ENCODE assay signal across 12 mouse cellular contexts in genomic region chr8:105339886-105340635, GRCm38 (mm10). TPM values are rescaled to one million over a fixed set of nuclear protein-coding genes. Genes with fewer than 3 reads are reported as not detected.
DNase-seq lines count a peak whose midpoint lies in the region; ATAC-seq and TF ChIP-seq lines count a peak whose summit lies in the region.
"Had no signal": no experiment of that assay in that cellular context is flagged by ENCODE, and none has a peak within 500 bp of the region (broad histone marks: within the 10 kb centered on the region; RNA-seq: fewer than 3 reads in every experiment).

No protein-coding gene starts in this region.

- no peak for DNase-seq in liver, postnatal 0 days
- DNase-seq: cerebellum, adult 11 months; gastrocnemius, postnatal 10 days; left cerebral cortex, postnatal 4 days; right cerebral cortex, postnatal 25 days had no signal

- no peak for ATAC-seq in megakaryocyte, adult 5-6 weeks (ENCODE audit: poor library complexity, severe bottlenecking)
- ATAC-seq in heart, embryonic 12.5 days (ENCODE audit: insufficient number of reproducible peaks, low FRiP score): no peak; the same call in 1 of the 2 replicates
- peak; percentile 50 for ATAC-seq in liver, postnatal 0 days
- peak; percentile 62 for ATAC-seq in stomach, embryonic 16.5 days (ENCODE audit: insufficient read depth, low FRiP score)
- no peak for ATAC-seq in midbrain, embryonic 16.5 days
- no peak for ATAC-seq in midbrain, embryonic 15.5 days (replicated peaks)
- ATAC-seq: Patski had no signal

- peak overlapping the region; percentile 74 for H3K27ac ChIP-seq in heart, embryonic 12.5 days (ENCODE audit: poor library complexity, severe bottlenecking)
- H3K27ac ChIP-seq in liver, postnatal 0 days (ENCODE audit: low read depth): peak overlapping the region; percentile 44; the same call in 1 of the 2 replicates
- H3K27ac ChIP-seq in stomach, embryonic 16.5 days (ENCODE audit: low read length): peak overlapping the region; percentile 72
- H3K27ac ChIP-seq in midbrain, embryonic 16.5 days (ENCODE audit: low read length): no peak overlapping the region
- H3K27ac ChIP-seq in midbrain, embryonic 15.5 days: no peak overlapping the region

- 53% methylated on average over 6 of the region's 6 CpGs for WGBS in heart, embryonic 12.5 days
- WGBS in liver, postnatal 0 days (ENCODE audit: insufficient replicate concordance): 42% methylated on average over 6 of the region's 6 CpGs
- 53% methylated on average over 6 of the region's 6 CpGs for WGBS in stomach, embryonic 16.5 days
- 85% methylated on average over 6 of the region's 6 CpGs for WGBS in midbrain, embryonic 16.5 days
- 84% methylated on average over 6 of the region's 6 CpGs for WGBS in midbrain, embryonic 15.5 days

- peak overlapping the region; percentile 83 for H3K4me3 ChIP-seq in megakaryocyte, embryonic 14.5 days (replicated peaks)
- no peak overlapping the region for H3K4me3 ChIP-seq in heart, embryonic 12.5 days
- no peak overlapping the region for H3K4me3 ChIP-seq in liver, postnatal 0 days (ENCODE audit: low read depth, low read length)
- H3K4me3 ChIP-seq in stomach, embryonic 16.5 days (replicated peaks; ENCODE audit: low read length): no peak overlapping the region
- H3K4me3 ChIP-seq in midbrain, embryonic 16.5 days (ENCODE audit: low read depth, low read length): no peak overlapping the region
- H3K4me3 ChIP-seq in midbrain, embryonic 15.5 days: no peak overlapping the region

- no peak overlapping the region for H3K9ac ChIP-seq in heart, embryonic 12.5 days
- no peak overlapping the region for H3K9ac ChIP-seq in liver, postnatal 0 days (replicated peaks)
- H3K9ac ChIP-seq in stomach, embryonic 16.5 days (ENCODE audit: low read length): 0 out of 2 replicates have a peak overlapping the region, but pooled peaks have one; percentile 32
- H3K9ac ChIP-seq in midbrain, embryonic 16.5 days (ENCODE audit: low read depth, low read length): no peak overlapping the region
- H3K9ac ChIP-seq in midbrain, embryonic 15.5 days: no peak overlapping the region

- H3K36me3 ChIP-seq in megakaryocyte, embryonic 14.5 days (replicated peaks; ENCODE audit: low read length): peaks cover 90% of the 10 kb centered on the region
- H3K36me3 ChIP-seq in heart, embryonic 12.5 days: peaks cover 34% of the 10 kb centered on the region
- H3K36me3 ChIP-seq in liver, postnatal 0 days (replicated peaks; ENCODE audit: insufficient read depth, low read length): peaks cover 4% of the 10 kb centered on the region
- H3K36me3 ChIP-seq in stomach, embryonic 16.5 days (ENCODE audit: control insufficient read depth, insufficient read depth, low read length): peaks cover 15% of the 10 kb centered on the region
- H3K36me3 ChIP-seq in midbrain, embryonic 16.5 days (ENCODE audit: control insufficient read depth, insufficient read depth, low read length): no peaks in the 10 kb centered on the region
- H3K36me3 ChIP-seq in midbrain, embryonic 15.5 days (replicated peaks): no peaks in the 10 kb centered on the region

- no peaks in the 10 kb centered on the region for H3K27me3 ChIP-seq in megakaryocyte, embryonic 14.5 days (replicated peaks)
- H3K27me3 ChIP-seq in heart, embryonic 12.5 days (replicated peaks): no peaks in the 10 kb centered on the region
- no peaks in the 10 kb centered on the region for H3K27me3 ChIP-seq in liver, postnatal 0 days (ENCODE audit: insufficient read depth, low read length)
- no peaks in the 10 kb centered on the region for H3K27me3 ChIP-seq in stomach, embryonic 16.5 days (ENCODE audit: control insufficient read depth, insufficient read depth, low read length)
- H3K27me3 ChIP-seq in midbrain, embryonic 16.5 days (ENCODE audit: control insufficient read depth, insufficient read depth, low read depth, low read length): no peaks in the 10 kb centered on the region
- no peaks in the 10 kb centered on the region for H3K27me3 ChIP-seq in midbrain, embryonic 15.5 days (replicated peaks)
- H3K27me3 ChIP-seq: Patski had no signal

- peaks cover 99% of the 10 kb centered on the region for H3K4me1 ChIP-seq in megakaryocyte, embryonic 14.5 days
- peaks cover 57% of the 10 kb centered on the region for H3K4me1 ChIP-seq in heart, embryonic 12.5 days (replicated peaks)
- H3K4me1 ChIP-seq in liver, postnatal 0 days (ENCODE audit: insufficient read depth): peaks cover 18% of the 10 kb centered on the region
- H3K4me1 ChIP-seq in stomach, embryonic 16.5 days (ENCODE audit: control insufficient read depth, insufficient read depth, low read length): peaks cover 53% of the 10 kb centered on the region
- no peaks in the 10 kb centered on the region for H3K4me1 ChIP-seq in midbrain, embryonic 16.5 days (ENCODE audit: control insufficient read depth, insufficient read depth, low read length)
- H3K4me1 ChIP-seq in midbrain, embryonic 15.5 days: no peaks in the 10 kb centered on the region

- TF ChIP-seq EP300 in liver, postnatal 0 days (IDR thresholded peaks at IDR 0.05; ENCODE audit: low read depth): no peak

- TF ChIP-seq CTCF in liver, postnatal 0 days (IDR thresholded peaks at IDR 0.05; ENCODE audit: low read depth): no peak

- H3K4me2 ChIP-seq in heart, embryonic 12.5 days: 0 out of 2 replicates have a peak overlapping the region, but pooled peaks have one; percentile 5
- H3K4me2 ChIP-seq in liver, postnatal 0 days (ENCODE audit: low read depth, low read length): no peak overlapping the region
- no peak overlapping the region for H3K4me2 ChIP-seq in stomach, embryonic 16.5 days (ENCODE audit: low read depth, low read length)
- no peak overlapping the region for H3K4me2 ChIP-seq in midbrain, embryonic 16.5 days (ENCODE audit: low read length)
- no peak overlapping the region for H3K4me2 ChIP-seq in midbrain, embryonic 15.5 days

- no peaks in the 10 kb centered on the region for H3K9me3 ChIP-seq in megakaryocyte, embryonic 14.5 days
- H3K9me3 ChIP-seq in heart, embryonic 12.5 days (replicated peaks): no peaks in the 10 kb centered on the region
- no peaks in the 10 kb centered on the region for H3K9me3 ChIP-seq in liver, postnatal 0 days (ENCODE audit: low read length)
- no peaks in the 10 kb centered on the region for H3K9me3 ChIP-seq in stomach, embryonic 16.5 days (replicated peaks; ENCODE audit: control insufficient read depth, low read length)
- no peaks in the 10 kb centered on the region for H3K9me3 ChIP-seq in midbrain, embryonic 16.5 days (replicated peaks; ENCODE audit: control insufficient read depth, low read length, poor library complexity, severe bottlenecking)
- no peaks in the 10 kb centered on the region for H3K9me3 ChIP-seq in midbrain, embryonic 15.5 days

RNA-seq across cellular contexts. Expression of gene Fhod1, which starts 7.7 kb away (rescaled TPM):
- polyA plus RNA-seq in megakaryocyte, embryonic 14.5 days (2012; ENCODE audit: insufficient read depth, low replicate concordance): 78.6 and 155 TPM in 2 replicates
- total RNA-seq in megakaryocyte, adult 5-6 weeks (2015): 10.9 and 12.6 TPM in 2 replicates
- total RNA-seq in megakaryocyte, adult 5-6 weeks (2017): 5.1 and 7.2 TPM in 2 replicates
- polyA plus RNA-seq in heart, embryonic 12.5 days (2016; fragmentation: Nextera tagmentation; extraction: Ambion mirVana): 1.6 and 2.0 TPM in 2 replicates
- 0.70 and 0.82 TPM in 2 replicates for polyA plus RNA-seq in liver, postnatal 0 days (2015; fragmentation: Nextera tagmentation; extraction: Ambion mirVana)
- polyA plus RNA-seq in stomach, embryonic 16.5 days (2015; fragmentation: Nextera tagmentation; extraction: Ambion mirVana): 2.2 and 2.5 TPM in 2 replicates
- 0.49 and 1.0 TPM in 2 replicates for polyA plus RNA-seq in midbrain, embryonic 16.5 days (2015; fragmentation: Nextera tagmentation; extraction: Ambion mirVana)
- 0.88 and 1.2 TPM in 2 replicates for polyA plus RNA-seq in midbrain, embryonic 15.5 days (2015; fragmentation: Nextera tagmentation; extraction: Ambion mirVana)

RNA-seq across cellular contexts. Expression of gene Slc9a5, which starts 8.6 kb away (rescaled TPM):
- polyA plus RNA-seq in megakaryocyte, embryonic 14.5 days (2012; ENCODE audit: insufficient read depth, low replicate concordance): 4.1 and 16.4 TPM in 2 replicates
- total RNA-seq in megakaryocyte, adult 5-6 weeks (2015): 0.56 and 0.87 TPM in 2 replicates
- 0.73 and 0.77 TPM in 2 replicates for total RNA-seq in megakaryocyte, adult 5-6 weeks (2017)
- 1.6 and 2.0 TPM in 2 replicates for polyA plus RNA-seq in heart, embryonic 12.5 days (2016; fragmentation: Nextera tagmentation; extraction: Ambion mirVana)
- polyA plus RNA-seq in liver, postnatal 0 days (2015; fragmentation: Nextera tagmentation; extraction: Ambion mirVana): 0.09 and 0.16 TPM in 2 replicates
- 1.5 and 1.7 TPM in 2 replicates for polyA plus RNA-seq in stomach, embryonic 16.5 days (2015; fragmentation: Nextera tagmentation; extraction: Ambion mirVana)
- 13.3 and 15.1 TPM in 2 replicates for polyA plus RNA-seq in midbrain, embryonic 16.5 days (2015; fragmentation: Nextera tagmentation; extraction: Ambion mirVana)
- 12.0 and 12.2 TPM in 2 replicates for polyA plus RNA-seq in midbrain, embryonic 15.5 days (2015; fragmentation: Nextera tagmentation; extraction: Ambion mirVana)

RNA-seq across cellular contexts. Expression of gene Tmem208, which starts 13.9 kb away (rescaled TPM):
- 61.6 and 71.6 TPM in 2 replicates for polyA plus RNA-seq in megakaryocyte, embryonic 14.5 days (2012; ENCODE audit: insufficient read depth, low replicate concordance)
- total RNA-seq in megakaryocyte, adult 5-6 weeks (2015): 65.7 and 72.3 TPM in 2 replicates
- total RNA-seq in megakaryocyte, adult 5-6 weeks (2017): 33.0 and 40.9 TPM in 2 replicates
- polyA plus RNA-seq in heart, embryonic 12.5 days (2016; fragmentation: Nextera tagmentation; extraction: Ambion mirVana): 73.5 and 80.7 TPM in 2 replicates
- 75.2 and 75.4 TPM in 2 replicates for polyA plus RNA-seq in liver, postnatal 0 days (2015; fragmentation: Nextera tagmentation; extraction: Ambion mirVana)
- polyA plus RNA-seq in stomach, embryonic 16.5 days (2015; fragmentation: Nextera tagmentation; extraction: Ambion mirVana): 124 and 131 TPM in 2 replicates
- polyA plus RNA-seq in midbrain, embryonic 16.5 days (2015; fragmentation: Nextera tagmentation; extraction: Ambion mirVana): 118 and 143 TPM in 2 replicates
- 130 and 139 TPM in 2 replicates for polyA plus RNA-seq in midbrain, embryonic 15.5 days (2015; fragmentation: Nextera tagmentation; extraction: Ambion mirVana)

RNA-seq across cellular contexts. Expression of gene Lrrc29, which starts 14.0 kb away (rescaled TPM):
- polyA plus RNA-seq in megakaryocyte, embryonic 14.5 days (2012; ENCODE audit: insufficient read depth, low replicate concordance): 13.0 and 15.5 TPM in 2 replicates
- 0.89 and 1.8 TPM in 2 replicates for total RNA-seq in megakaryocyte, adult 5-6 weeks (2015)
- total RNA-seq in megakaryocyte, adult 5-6 weeks (2017): 1.7 and 3.1 TPM in 2 replicates
- polyA plus RNA-seq in heart, embryonic 12.5 days (2016; fragmentation: Nextera tagmentation; extraction: Ambion mirVana): 1.3 TPM in 2 replicates
- polyA plus RNA-seq in liver, postnatal 0 days (2015; fragmentation: Nextera tagmentation; extraction: Ambion mirVana): 7.7 and 7.8 TPM in 2 replicates
- polyA plus RNA-seq in stomach, embryonic 16.5 days (2015; fragmentation: Nextera tagmentation; extraction: Ambion mirVana): 2.1 and 2.4 TPM in 2 replicates
- polyA plus RNA-seq in midbrain, embryonic 16.5 days (2015; fragmentation: Nextera tagmentation; extraction: Ambion mirVana): 0.83 and 0.88 TPM in 2 replicates
- 0.68 and 1.1 TPM in 2 replicates for polyA plus RNA-seq in midbrain, embryonic 15.5 days (2015; fragmentation: Nextera tagmentation; extraction: Ambion mirVana)

RNA-seq across cellular contexts. Expression of gene Plekhg4, which starts 33.0 kb away (rescaled TPM):
- 0.02 TPM in 1 of 2 replicates, not detected in the other for polyA plus RNA-seq in megakaryocyte, embryonic 14.5 days (2012; ENCODE audit: insufficient read depth, low replicate concordance)
- 0.22 TPM in 1 of 2 replicates, not detected in the other for total RNA-seq in megakaryocyte, adult 5-6 weeks (2015)
- total RNA-seq in megakaryocyte, adult 5-6 weeks (2017): 0.11 and 0.16 TPM in 2 replicates
- polyA plus RNA-seq in heart, embryonic 12.5 days (2016; fragmentation: Nextera tagmentation; extraction: Ambion mirVana): 0.23 TPM in 1 of 2 replicates, not detected in the other
- polyA plus RNA-seq in liver, postnatal 0 days (2015; fragmentation: Nextera tagmentation; extraction: Ambion mirVana): not detected in 2 replicates
- polyA plus RNA-seq in stomach, embryonic 16.5 days (2015; fragmentation: Nextera tagmentation; extraction: Ambion mirVana): 0.11 and 0.22 TPM in 2 replicates
- 2.4 and 2.7 TPM in 2 replicates for polyA plus RNA-seq in midbrain, embryonic 16.5 days (2015; fragmentation: Nextera tagmentation; extraction: Ambion mirVana)
- polyA plus RNA-seq in midbrain, embryonic 15.5 days (2015; fragmentation: Nextera tagmentation; extraction: Ambion mirVana): 2.1 and 2.4 TPM in 2 replicates

Comparison
In these comparisons a context has a peak if more than half of its experiments do, and no peak if none do; other contexts are left out.
1. ATAC-seq: peak in liver, postnatal 0 days (single experiment) and stomach, embryonic 16.5 days (single experiment); none in megakaryocyte, adult 5-6 weeks (single experiment), heart, embryonic 12.5 days (single experiment), midbrain, embryonic 16.5 days (single experiment) and midbrain, embryonic 15.5 days (single experiment).
2. H3K27ac ChIP-seq: peak in heart, embryonic 12.5 days (single experiment), liver, postnatal 0 days (single experiment) and stomach, embryonic 16.5 days (single experiment); none in midbrain, embryonic 16.5 days (single experiment) and midbrain, embryonic 15.5 days (single experiment).
3. RNA of gene Fhod1, which starts 7.7 kb away (polyA plus RNA-seq): 78.6 to 155 TPM in megakaryocyte, embryonic 14.5 days; 2.2 to 2.5 TPM in stomach, embryonic 16.5 days, 1.6 to 2.0 TPM in heart, embryonic 12.5 days, 0.88 to 1.2 TPM in midbrain, embryonic 15.5 days, 0.70 to 0.82 TPM in liver, postnatal 0 days and 0.49 to 1.0 TPM in midbrain, embryonic 16.5 days; every median in the first group is over 10 times any median in the second.